Mouse (Mus musculus) hindlimb bud, embryonic 11.5 days (tissue): Measurements from ENCODE around the gene Lrcol1.

Experiments
- DNase-seq: peaks from one replicate; pipeline ENCODE4 v3.0.0-alpha.2; 2012; ENCODE audit warnings: low read depth, low spot score; ENCODE audit errors: extremely low spot score

Lrcol1 gene

DNA sequence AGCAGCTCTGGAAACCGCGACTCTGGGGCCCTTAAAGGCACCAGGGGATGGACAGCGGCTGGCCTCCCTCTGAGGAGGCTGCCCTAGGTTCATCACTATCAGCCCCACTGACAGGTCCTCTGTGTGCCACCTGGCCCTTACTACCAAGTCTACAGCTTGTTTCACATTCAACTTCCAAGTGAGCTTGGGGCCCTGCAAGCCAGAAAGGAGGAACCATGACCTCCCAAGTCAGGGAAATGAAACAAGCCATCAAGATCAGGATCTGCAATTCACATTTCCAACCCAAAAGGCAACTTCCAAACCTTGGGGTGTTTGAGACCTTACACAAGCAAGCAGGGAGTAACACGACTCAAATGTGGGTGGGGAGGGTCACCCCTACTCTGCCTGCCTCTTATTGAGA is 40.7 kb downstream of the Lrcol1 start:
- DNase-seq: no peak

DNA sequence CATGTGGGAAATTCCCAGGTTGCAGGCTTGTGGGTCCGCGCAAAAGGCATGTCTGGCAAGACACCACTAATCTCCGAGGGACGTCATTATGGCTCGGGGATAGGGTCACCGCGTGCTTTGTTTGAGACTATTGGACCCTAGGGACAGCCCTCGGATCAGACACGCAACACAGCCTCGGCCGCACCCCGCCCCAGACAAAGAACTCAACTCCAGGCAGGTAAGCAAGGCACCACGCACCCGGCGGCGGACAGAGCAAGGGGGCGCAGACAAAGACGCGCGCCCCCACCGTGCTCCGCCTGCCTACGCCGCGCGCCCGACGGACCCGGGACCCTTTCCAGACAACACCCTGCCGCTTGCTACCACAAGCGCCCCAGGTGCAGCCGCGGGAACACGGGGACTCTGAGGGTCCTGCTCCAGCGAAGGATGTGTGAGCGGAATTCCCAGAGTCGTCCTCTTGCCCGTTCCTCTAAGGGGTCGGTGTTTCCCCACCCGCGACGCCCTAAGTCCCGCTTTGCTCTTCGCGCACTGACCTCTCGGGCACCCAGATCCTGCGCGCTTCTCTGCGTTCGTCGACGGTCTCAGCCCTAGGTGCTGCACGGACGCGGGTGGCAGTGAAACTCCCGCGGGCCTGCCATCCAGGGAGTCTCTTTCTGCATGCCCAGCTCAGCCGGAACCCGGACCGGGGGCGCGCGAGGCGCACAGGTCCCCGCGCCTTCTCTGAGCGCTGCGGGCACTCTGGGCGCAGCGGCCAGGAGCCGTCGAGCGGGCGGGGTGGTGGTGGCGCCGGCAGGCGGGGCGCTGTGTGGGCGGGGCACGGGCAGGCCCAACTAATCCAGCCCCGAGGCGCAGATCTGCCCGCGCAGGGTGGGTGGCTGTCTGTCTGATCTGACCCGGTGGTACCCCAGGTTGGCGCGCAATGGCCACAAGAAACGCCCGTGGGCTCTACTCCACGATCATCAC is 42.1 kb downstream of the Lrcol1 start:
- DNase-seq: no peak

DNA sequence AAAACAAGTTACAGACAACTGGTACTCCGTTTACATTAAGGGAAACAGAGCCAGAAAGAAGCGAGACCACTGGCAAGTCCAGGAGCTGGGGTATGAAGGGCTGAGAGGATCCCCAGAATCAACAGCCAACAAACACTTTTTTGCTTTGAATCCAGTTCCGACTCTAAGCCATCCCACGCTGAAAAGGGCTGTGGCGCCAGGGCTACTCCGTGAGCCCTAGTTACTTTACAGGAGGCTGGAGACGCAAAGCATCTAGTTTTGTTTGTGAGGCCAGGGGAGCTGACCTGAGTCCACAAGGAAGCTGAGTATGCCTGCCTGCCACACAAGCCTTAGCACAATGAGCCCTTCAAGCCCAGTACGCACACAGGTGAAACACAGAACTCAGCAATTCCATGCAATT is 42.8 kb downstream of the Lrcol1 start:
- DNase-seq: no peak

DNA sequence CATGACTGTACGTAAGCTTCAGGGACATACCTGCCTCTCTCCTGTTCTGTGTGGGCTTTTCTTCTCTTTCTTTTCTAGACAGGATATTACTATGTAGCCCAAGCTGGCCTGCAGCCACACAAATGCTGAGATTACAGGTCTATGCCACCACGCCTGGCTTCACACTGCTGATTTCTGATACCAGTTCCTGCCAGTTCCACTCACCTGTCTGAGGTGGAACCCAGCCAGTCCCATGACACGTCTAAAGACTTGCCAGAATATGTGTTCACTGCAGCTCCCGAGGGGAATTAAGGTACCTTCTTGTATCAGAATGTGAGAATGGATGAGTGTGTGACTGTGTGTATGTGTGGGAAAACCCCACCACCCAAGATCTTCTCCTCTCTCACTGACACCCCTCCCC is 46.1 kb downstream of the Lrcol1 start:
- no peak for DNase-seq

DNA sequence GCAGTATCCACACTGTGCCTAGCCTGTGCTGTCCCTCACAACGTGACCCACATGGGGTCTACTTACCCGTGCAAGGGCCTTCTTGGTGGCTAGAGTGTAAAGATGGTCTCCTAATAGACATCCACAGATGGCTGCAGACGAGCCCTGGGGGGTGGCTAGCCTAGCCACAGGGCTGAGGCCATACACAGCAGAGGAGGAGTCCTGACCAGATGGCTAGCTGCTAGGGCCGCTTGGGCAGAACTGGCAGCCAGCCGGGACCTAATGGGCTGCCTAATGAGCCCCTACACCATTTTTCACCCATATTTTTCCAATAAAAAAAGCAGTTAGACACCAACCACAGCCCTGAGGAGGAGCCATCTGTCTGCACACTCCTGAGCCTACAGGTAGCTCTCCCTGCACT is 48.2 kb downstream of the Lrcol1 start:
- DNase-seq: no peak

DNA sequence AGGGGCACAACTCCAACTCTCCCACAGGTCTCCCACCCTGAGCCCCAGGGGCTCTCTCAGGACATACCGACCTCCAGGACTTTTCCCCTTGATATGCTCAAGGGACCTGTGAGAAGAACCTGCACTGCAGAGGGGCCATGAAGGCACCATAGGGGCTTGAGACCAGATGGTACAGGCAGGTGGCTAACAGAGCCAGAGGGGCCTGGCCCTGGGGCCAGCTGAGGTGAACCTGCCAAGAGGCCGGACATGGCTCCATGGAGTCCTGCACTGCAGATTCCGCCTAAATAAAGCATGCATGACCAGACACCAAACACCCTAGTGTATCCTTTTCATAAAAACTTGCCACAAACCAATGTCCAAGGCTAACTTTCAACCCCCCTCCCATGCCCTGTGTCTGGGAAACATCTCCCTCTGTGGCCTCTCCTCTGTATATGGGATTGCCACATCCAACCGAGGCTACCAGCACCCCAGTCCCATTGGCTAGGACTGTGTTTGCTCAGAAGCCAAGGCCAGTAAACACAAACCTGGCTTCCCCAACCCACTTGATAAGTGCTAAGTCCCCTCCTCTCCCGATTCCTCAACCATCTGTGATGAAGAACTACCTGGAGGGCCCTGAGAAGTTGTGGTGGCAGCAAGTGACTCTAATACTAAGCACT is 50.6 kb downstream of the Lrcol1 start:
- DNase-seq: no peak

DNA sequence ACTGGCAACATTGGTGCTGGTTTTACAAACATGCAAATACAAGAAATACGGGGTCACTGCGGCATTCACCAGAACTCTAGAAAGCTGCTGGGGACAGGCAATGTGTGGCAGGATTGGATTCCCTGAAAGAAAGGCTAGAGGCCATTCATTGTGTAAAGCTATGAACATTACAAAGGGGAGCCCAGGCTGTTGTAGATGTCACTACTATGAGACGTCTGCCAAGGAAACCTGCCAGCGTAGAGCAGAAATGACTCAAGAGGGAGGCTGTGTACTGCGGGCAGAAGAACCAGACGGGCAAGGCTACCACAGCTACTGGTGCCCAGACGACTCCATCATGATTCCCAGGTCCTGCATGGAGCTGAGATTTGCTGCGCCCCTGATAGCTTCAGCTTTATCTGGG is 56.6 kb downstream of the Lrcol1 start:
- no peak for DNase-seq

DNA sequence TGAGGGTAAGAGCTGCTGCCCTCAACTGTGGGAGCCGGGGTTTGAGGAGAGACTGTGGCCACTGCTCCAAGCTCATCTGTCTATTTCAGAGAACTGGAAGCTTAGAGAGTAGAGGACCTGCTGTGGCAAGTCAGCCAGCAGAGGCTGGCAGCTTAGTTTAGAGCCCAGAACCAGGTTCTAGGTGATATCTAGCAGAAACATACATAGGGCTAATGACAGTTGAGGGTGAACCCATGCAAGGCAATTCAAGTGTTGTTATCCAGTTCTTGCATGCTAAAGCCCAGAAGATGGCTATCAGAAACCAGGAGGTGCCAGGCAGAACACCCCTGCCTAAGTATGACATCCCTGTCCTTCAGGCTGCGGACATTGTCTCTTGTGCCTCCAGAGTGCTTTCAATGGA is 58.0 kb downstream of the Lrcol1 start:
- no peak for DNase-seq

DNA sequence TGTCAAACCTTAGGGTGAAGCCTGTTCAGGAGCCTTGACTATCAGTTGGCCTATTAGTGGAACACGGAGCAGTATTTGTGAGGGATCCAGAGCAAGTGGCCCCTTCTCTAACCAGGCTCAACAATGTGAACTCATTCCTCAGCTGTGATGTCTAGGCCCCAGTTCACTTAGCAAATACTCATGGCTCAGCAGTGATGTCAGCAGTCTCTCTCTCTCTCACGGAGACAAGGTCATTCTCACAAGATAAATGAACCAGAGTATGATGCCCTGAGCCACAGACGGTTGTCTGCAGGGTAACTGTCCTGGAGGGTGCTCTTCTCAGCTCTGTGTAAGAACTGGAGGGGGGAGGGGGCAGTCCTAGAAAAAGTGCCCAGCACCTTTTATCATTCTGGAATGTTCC is 59.4 kb downstream of the Lrcol1 start:
- no peak for DNase-seq
